In genomic region chr7:30456911-30457628, GRCm38 (mm10) we compare ENCODE assay signal across 10 mouse cellular contexts. TPM values are rescaled to one million over a fixed set of nuclear protein-coding genes. Genes with fewer than 3 reads are reported as not detected.
DNase-seq lines count a peak whose midpoint lies in the region; ATAC-seq and TF ChIP-seq lines count a peak whose summit lies in the region.
"Had no signal": no experiment of that assay in that cellular context is flagged by ENCODE, and none has a peak within 500 bp of the region (broad histone marks: within the 10 kb centered on the region; RNA-seq: fewer than 3 reads in every experiment).

No protein-coding gene starts in this region.

- H3K4me1 ChIP-seq in heart, embryonic 15.5 days (replicated peaks), result peaks cover 17% of the 10 kb centered on the region
- H3K4me1 ChIP-seq in hindbrain, embryonic 11.5 days (replicated peaks; ENCODE audit: control insufficient read depth, insufficient read depth, low read length), result peaks cover 12% of the 10 kb centered on the region
- peaks cover 8% of the 10 kb centered on the region; the same call in 1 of the 2 replicates for H3K4me1 ChIP-seq in midbrain, postnatal 0 days (ENCODE audit: insufficient read depth, low read length)

- H3K36me3 ChIP-seq in heart, embryonic 15.5 days, result no peaks in the 10 kb centered on the region
- no peaks in the 10 kb centered on the region for H3K36me3 ChIP-seq in hindbrain, embryonic 11.5 days (ENCODE audit: control insufficient read depth, insufficient read depth, low read length)
- no peaks in the 10 kb centered on the region for H3K36me3 ChIP-seq in midbrain, postnatal 0 days (ENCODE audit: insufficient read depth, low read length)
- H3K36me3 ChIP-seq: G1E; lung, embryonic 15.5 days had no signal

- H3K4me3 ChIP-seq in heart, embryonic 15.5 days, result 0 out of 2 replicates have a peak overlapping the region, but pooled peaks have one; percentile 13
- H3K4me3 ChIP-seq in hindbrain, embryonic 11.5 days (ENCODE audit: low read depth, low read length), result peak overlapping the region; percentile 35
- H3K4me3 ChIP-seq in midbrain, postnatal 0 days (ENCODE audit: low read depth, low read length), result peak overlapping the region; percentile 29
- H3K4me3 ChIP-seq: lung, embryonic 15.5 days had no signal

- H3K27me3 ChIP-seq in heart, embryonic 15.5 days, result peaks cover 98% of the 10 kb centered on the region
- peaks cover 79% of the 10 kb centered on the region for H3K27me3 ChIP-seq in hindbrain, embryonic 11.5 days (ENCODE audit: control insufficient read depth, insufficient read depth, low read length)
- peaks cover 69% of the 10 kb centered on the region for H3K27me3 ChIP-seq in midbrain, postnatal 0 days (ENCODE audit: insufficient read depth, low read length)

- no peak for TF ChIP-seq POLR2A in brain, embryonic 14.5 days (IDR thresholded peaks at IDR 0.05; ENCODE audit: borderline replicate concordance, extremely low read depth, insufficient read depth, insufficient read length, poor library complexity, severe bottlenecking)

- WGBS in heart, embryonic 15.5 days, result under 1% methylated on average over 31 of the region's 31 CpGs
- under 1% methylated on average over 31 of the region's 31 CpGs for WGBS in hindbrain, embryonic 11.5 days
- WGBS in midbrain, postnatal 0 days, result 1% methylated on average over 30 of the region's 31 CpGs

- TF ChIP-seq CTCF in brain, embryonic 14.5 days (IDR thresholded peaks at IDR 0.05; ENCODE audit: borderline replicate concordance, extremely low read depth, insufficient read depth, insufficient read length), result no peak
- no peak for TF ChIP-seq CTCF in midbrain, postnatal 0 days (IDR thresholded peaks at IDR 0.05)

- H3K9ac ChIP-seq in heart, embryonic 15.5 days, result no peak overlapping the region
- H3K9ac ChIP-seq in hindbrain, embryonic 11.5 days (ENCODE audit: low read depth, low read length), result peak overlapping the region; percentile 48
- no peak overlapping the region for H3K9ac ChIP-seq in midbrain, postnatal 0 days (replicated peaks; ENCODE audit: low read length, poor library complexity, severe bottlenecking)
- H3K9ac ChIP-seq: lung, embryonic 15.5 days had no signal

- ATAC-seq in heart, embryonic 15.5 days (replicated peaks; ENCODE audit: insufficient number of reproducible peaks, insufficient read depth, low FRiP score, low read depth), result no peak
- peak; percentile 46 for ATAC-seq in hindbrain, embryonic 11.5 days (ENCODE audit: low FRiP score)
- ATAC-seq in midbrain, postnatal 0 days (ENCODE audit: low FRiP score), result no peak

- no peak overlapping the region for H3K27ac ChIP-seq in heart, embryonic 15.5 days
- peak overlapping the region; percentile 58 for H3K27ac ChIP-seq in hindbrain, embryonic 11.5 days (ENCODE audit: low read depth, low read length)
- H3K27ac ChIP-seq in midbrain, postnatal 0 days (ENCODE audit: low read depth, low read length), result no peak overlapping the region
- H3K27ac ChIP-seq: lung, embryonic 15.5 days had no signal

- peak overlapping the region; percentile 42 for H3K4me2 ChIP-seq in heart, embryonic 15.5 days
- peak overlapping the region; percentile 50 for H3K4me2 ChIP-seq in hindbrain, embryonic 11.5 days (replicated peaks; ENCODE audit: low read depth, low read length)
- H3K4me2 ChIP-seq in midbrain, postnatal 0 days (ENCODE audit: low read depth, low read length, poor library complexity, severe bottlenecking), result peak overlapping the region; percentile 59
- H3K4me2 ChIP-seq: lung, embryonic 15.5 days had no signal

- H3K9me3 ChIP-seq in heart, embryonic 15.5 days (replicated peaks), result no peaks in the 10 kb centered on the region
- no peaks in the 10 kb centered on the region for H3K9me3 ChIP-seq in hindbrain, embryonic 11.5 days (ENCODE audit: control insufficient read depth, low read length)
- H3K9me3 ChIP-seq in midbrain, postnatal 0 days (ENCODE audit: low read length), result no peaks in the 10 kb centered on the region
- H3K9me3 ChIP-seq: G1E; lung, embryonic 15.5 days had no signal

- intact Hi-C loops in heart, postnatal 14 days (cut with DNase I), result no loop called here
- intact Hi-C loops in gastrocnemius, postnatal 36 days (cut with DNase I), result no loop called here

- DNase-seq in heart, postnatal 14 days, result no peak
- peak; percentile 14 for DNase-seq in brain, embryonic 14.5 days (ENCODE audit: low read depth)
- peak; percentile 58 for DNase-seq in hindbrain, embryonic 11.5 days (ENCODE audit: low spot score)
- DNase-seq in midbrain, postnatal 0 days (ENCODE audit: low spot score), result no peak
- DNase-seq in lung, postnatal 25 days (ENCODE audit: low spot score), result no peak
- no peak for DNase-seq in T-cell, adult 2 months (ENCODE audit: low spot score)
- DNase-seq in gastrocnemius, postnatal 36 days, result no peak

RNA-seq across cellular contexts. Expression of gene Kirrel2, which starts 0.4 kb away (rescaled TPM):
- polyA plus RNA-seq in heart, embryonic 15.5 days (2015; fragmentation: Nextera tagmentation; extraction: Ambion mirVana), result 0.16 TPM in 2 replicates
- total RNA-seq in heart, postnatal 14 days (2021), result not detected
- 0.85 and 3.3 TPM in 2 replicates for polyA plus RNA-seq in brain, embryonic 14.5 days (2012; rRNA removed)
- 18.6 and 25.8 TPM in 2 replicates for polyA plus RNA-seq in hindbrain, embryonic 11.5 days (2014; fragmentation: Nextera tagmentation; extraction: Ambion mirVana)
- total RNA-seq in midbrain, postnatal 0 days (2014; rRNA removed), result 0.99 and 4.9 TPM in 2 replicates
- polyA plus RNA-seq in midbrain, postnatal 0 days (2015; fragmentation: Nextera tagmentation; extraction: Ambion mirVana), result 0.32 and 0.43 TPM in 2 replicates
- not detected for total RNA-seq in gastrocnemius, postnatal 36 days (2021)
- total RNA-seq: G1E had no signal
- polyA plus RNA-seq: G1E; lung, embryonic 15.5 days had no signal

RNA-seq across cellular contexts. Expression of gene Nphs1, which starts 1.0 kb away (rescaled TPM):
- polyA plus RNA-seq in heart, embryonic 15.5 days (2015; fragmentation: Nextera tagmentation; extraction: Ambion mirVana), result 0.09 and 0.14 TPM in 2 replicates
- total RNA-seq in heart, postnatal 14 days (2021), result not detected
- 1.2 and 3.2 TPM in 2 replicates for polyA plus RNA-seq in brain, embryonic 14.5 days (2012; rRNA removed)
- 3.3 and 4.5 TPM in 2 replicates for polyA plus RNA-seq in hindbrain, embryonic 11.5 days (2014; fragmentation: Nextera tagmentation; extraction: Ambion mirVana)
- total RNA-seq in midbrain, postnatal 0 days (2014; rRNA removed), result 0.33 TPM in 1 of 2 replicates, not detected in the other
- polyA plus RNA-seq in midbrain, postnatal 0 days (2015; fragmentation: Nextera tagmentation; extraction: Ambion mirVana), result 0.11 TPM in 1 of 2 replicates, not detected in the other
- not detected for total RNA-seq in gastrocnemius, postnatal 36 days (2021)
- polyA plus RNA-seq: G1E; lung, embryonic 15.5 days had no signal

RNA-seq across cellular contexts. Expression of gene Aplp1, which starts 11.7 kb away (rescaled TPM):
- 14.7 and 21.7 TPM in 2 replicates for polyA plus RNA-seq in heart, embryonic 15.5 days (2015; fragmentation: Nextera tagmentation; extraction: Ambion mirVana)
- 1 to 10 TPM; 4.0 to 4.4 TPM for total RNA-seq in heart, postnatal 14 days (2021)
- 571 and 616 TPM in 2 replicates for polyA plus RNA-seq in brain, embryonic 14.5 days (2012; rRNA removed)
- polyA plus RNA-seq in hindbrain, embryonic 11.5 days (2014; fragmentation: Nextera tagmentation; extraction: Ambion mirVana), result 165 and 169 TPM in 2 replicates
- total RNA-seq in midbrain, postnatal 0 days (2014; rRNA removed), result 923 and 924 TPM in 2 replicates
- polyA plus RNA-seq in midbrain, postnatal 0 days (2015; fragmentation: Nextera tagmentation; extraction: Ambion mirVana), result 811 and 814 TPM in 2 replicates
- total RNA-seq in gastrocnemius, postnatal 36 days (2021), result 1 to 10 TPM in 1 of 2 experiments, under 1 TPM in 1; 0.62 to 1.0 TPM
- polyA plus RNA-seq: G1E had no signal

RNA-seq across cellular contexts. Expression of gene Nfkbid, which starts 35.5 kb away (rescaled TPM):
- 0.76 and 1.5 TPM in 2 replicates for polyA plus RNA-seq in heart, embryonic 15.5 days (2015; fragmentation: Nextera tagmentation; extraction: Ambion mirVana)
- total RNA-seq in heart, postnatal 14 days (2021), result under 1 TPM; 0.67 to 0.71 TPM
- polyA plus RNA-seq in brain, embryonic 14.5 days (2012; rRNA removed), result 2.3 and 3.6 TPM in 2 replicates
- 1.5 and 1.8 TPM in 2 replicates for polyA plus RNA-seq in hindbrain, embryonic 11.5 days (2014; fragmentation: Nextera tagmentation; extraction: Ambion mirVana)
- 2.1 and 2.2 TPM in 2 replicates for total RNA-seq in midbrain, postnatal 0 days (2014; rRNA removed)
- 2.2 and 2.8 TPM in 2 replicates for polyA plus RNA-seq in midbrain, postnatal 0 days (2015; fragmentation: Nextera tagmentation; extraction: Ambion mirVana)
- total RNA-seq in gastrocnemius, postnatal 36 days (2021), result under 1 TPM; 0.12 to 0.20 TPM

RNA-seq across cellular contexts. Expression of gene Prodh2, which starts 36.4 kb away (rescaled TPM):
- 0.15 and 0.74 TPM in 2 replicates for polyA plus RNA-seq in heart, embryonic 15.5 days (2015; fragmentation: Nextera tagmentation; extraction: Ambion mirVana)
- not detected for total RNA-seq in heart, postnatal 14 days (2021)
- polyA plus RNA-seq in brain, embryonic 14.5 days (2012; rRNA removed), result 0.05 and 0.26 TPM in 2 replicates
- polyA plus RNA-seq in hindbrain, embryonic 11.5 days (2014; fragmentation: Nextera tagmentation; extraction: Ambion mirVana), result not detected in 2 replicates
- not detected in 2 replicates for total RNA-seq in midbrain, postnatal 0 days (2014; rRNA removed)
- polyA plus RNA-seq in midbrain, postnatal 0 days (2015; fragmentation: Nextera tagmentation; extraction: Ambion mirVana), result not detected in 2 replicates
- not detected for total RNA-seq in gastrocnemius, postnatal 36 days (2021)
- total RNA-seq: G1E had no signal
- polyA plus RNA-seq: G1E had no signal

Comparison
In these comparisons a context has a peak if more than half of its experiments do, and no peak if none do; other contexts are left out.
1. DNase-seq: peak in brain, embryonic 14.5 days (single experiment) and hindbrain, embryonic 11.5 days (single experiment); none in heart, postnatal 14 days (0 of 2), midbrain, postnatal 0 days (single experiment), lung, postnatal 25 days (single experiment), T-cell, adult 2 months (single experiment) and gastrocnemius, postnatal 36 days (0 of 2).
2. Peak in every context shown above with its lines, with median percentiles within 50 percentile points of each other: H3K4me2 ChIP-seq and H3K4me3 ChIP-seq.